Mouse (Mus musculus) CD4-positive, CD25-positive, alpha-beta regulatory T cell, adult 2 months (primary cell): ENCODE results near the gene Numb.
"Not testable (repeated sequence)": the region's sequence is repeated elsewhere in the genome, so short reads cannot be mapped to it uniquely, and the experiment has no call there.

ENCODE experiments used
- DNase-seq: peaks from one replicate; pipeline ENCODE4 v3.0.0-alpha.2; 2012; ENCODE audit warnings: low read depth, low spot score

Numb gene

GRCm38 (mm10) chr12:83922724-83923485 is 1.2 kb upstream of the Numb start:
- no peak for DNase-seq

GRCm38 (mm10) chr12:83920721-83921441 is 853 bp downstream of the Numb start:
- DNase-seq: no peak

GRCm38 (mm10) chr12:83916884-83917283 is 4.8 kb downstream of the Numb start:
- DNase-seq: no peak

GRCm38 (mm10) chr12:83914797-83915196 is 6.9 kb downstream of the Numb start:
- DNase-seq: no peak

- no peak for DNase-seq
Observed at GRCm38 (mm10) chr12:83914202-83914740, 7.5 kb downstream of the Numb start.

GRCm38 (mm10) chr12:83910451-83910850 is 11.3 kb downstream of the Numb start:
- no peak for DNase-seq

- DNase-seq: no peak
Observed at GRCm38 (mm10) chr12:83892926-83893325, 28.8 kb downstream of the Numb start.

GRCm38 (mm10) chr12:83891278-83891677 is 30.5 kb downstream of the Numb start:
- DNase-seq: no peak

GRCm38 (mm10) chr12:83889128-83889527 is 32.6 kb downstream of the Numb start:
- DNase-seq: no peak

GRCm38 (mm10) chr12:83885516-83886285 is 36.0 kb downstream of the Numb start:
- no peak for DNase-seq

- DNase-seq: not testable (repeated sequence)
Observed at GRCm38 (mm10) chr12:83885065-83885464, 36.7 kb downstream of the Numb start.

- DNase-seq: no peak
Observed at GRCm38 (mm10) chr12:83882503-83882902, 39.2 kb downstream of the Numb start.

- DNase-seq: no peak
Observed at GRCm38 (mm10) chr12:83882088-83882487, 39.6 kb downstream of the Numb start.

GRCm38 (mm10) chr12:83880913-83881312 is 40.8 kb downstream of the Numb start:
- DNase-seq: no peak

- no peak for DNase-seq
Observed at GRCm38 (mm10) chr12:83875097-83875496, 46.6 kb downstream of the Numb start.

- DNase-seq: no peak
Observed at GRCm38 (mm10) chr12:83874597-83874996, 47.1 kb downstream of the Numb start.

- DNase-seq: peak; percentile 28
Observed at GRCm38 (mm10) chr12:83864501-83864900, 57.2 kb downstream of the Numb start.

GRCm38 (mm10) chr12:83861880-83862279 is 59.9 kb downstream of the Numb start:
- DNase-seq: no peak

- DNase-seq: no peak
Observed at GRCm38 (mm10) chr12:83860688-83861087, 61.0 kb downstream of the Numb start.

- DNase-seq: no peak
Observed at GRCm38 (mm10) chr12:83858052-83858451, 63.7 kb downstream of the Numb start.

- DNase-seq: no peak
Observed at GRCm38 (mm10) chr12:83855211-83855610, 66.5 kb downstream of the Numb start.

GRCm38 (mm10) chr12:83854281-83854680 is 67.5 kb downstream of the Numb start:
- no peak for DNase-seq
